Mouse (Mus musculus): ENCODE data around the gene Bbox1.

GRCm38 (mm10) chr2:110351843-110352251, 37.5 kb upstream of the Bbox1 start:
- no peak for TF ChIP-seq CTCF (IDR thresholded peaks at IDR 0.05; ENCODE audit: low read depth)
- TF ChIP-seq EP300 (IDR thresholded peaks at IDR 0.05; ENCODE audit: low read depth) = no peak
